Mouse (Mus musculus): ENCODE data around the gene Snrpb2. TPM values are rescaled to one million over a fixed set of nuclear protein-coding genes. Genes with fewer than 3 reads are reported as not detected.

The Snrpb2 gene
- 10 to 100 TPM; 17.4 to 19.3 TPM for total RNA-seq (2021)
- long read RNA-seq, experiment 1, transcript Snrpb2-201 (7 exons, 2,061 nt): major isoform, 11 of 12 reads
- long read RNA-seq, experiment 1, partial matches to known transcripts: 0 of 12 reads
- long read RNA-seq, experiment 1, other reads (novel, unspliced or antisense): 1 of 12 reads
- long read RNA-seq, experiment 2, transcript Snrpb2-201 (7 exons, 2,061 nt): major isoform, 5 of 7 reads
- long read RNA-seq, experiment 2, partial matches to known transcripts: 2 of 7 reads
- long read RNA-seq, experiment 2, other reads (novel, unspliced or antisense): 0 of 7 reads

- peak; percentile 92 to 94 for DNase-seq
Measured at GRCm38 (mm10) chr2:143062812-143063792, at the start of gene Snrpb2. Gene Snrpb2, plus strand, starts transcription at chr2:143063039.

- peak in 1 of 2 experiments; percentile 4 for DNase-seq
Measured at GRCm38 (mm10) chr2:143013057-143013456, 49.8 kb upstream of the Snrpb2 start.

- no peak for DNase-seq
Measured at GRCm38 (mm10) chr2:143018084-143018483, 44.8 kb upstream of the Snrpb2 start.

DNA sequence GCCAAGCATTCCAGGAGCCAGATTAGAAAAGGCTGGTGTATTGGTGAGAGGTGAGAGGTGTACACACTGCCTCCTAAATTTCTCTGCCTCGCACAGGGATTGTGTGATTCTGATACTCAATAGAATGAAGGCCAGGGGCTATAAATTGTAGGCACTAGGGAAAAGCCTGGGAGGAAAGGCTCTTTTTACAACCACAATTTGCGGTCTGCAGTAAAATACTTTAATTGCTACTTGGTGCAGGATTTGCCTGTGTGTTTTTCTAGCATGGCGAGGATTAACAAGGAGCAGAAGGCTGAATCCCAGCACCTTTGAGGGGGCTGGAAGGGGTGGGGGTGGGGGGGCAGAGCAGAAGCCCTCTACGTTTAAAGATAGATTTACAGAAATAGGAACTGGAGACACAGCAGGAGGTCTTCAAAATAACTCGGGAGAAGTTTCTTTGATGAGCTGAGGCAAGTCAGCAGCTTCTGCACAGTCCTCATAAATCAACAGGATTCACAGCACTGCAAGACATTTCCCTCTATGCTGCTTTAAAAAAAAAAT is 44.2 kb upstream of the Snrpb2 start:
- DNase-seq: no peak

- no peak for DNase-seq
Measured at GRCm38 (mm10) chr2:143019727-143020126, 43.1 kb upstream of the Snrpb2 start.

DNA sequence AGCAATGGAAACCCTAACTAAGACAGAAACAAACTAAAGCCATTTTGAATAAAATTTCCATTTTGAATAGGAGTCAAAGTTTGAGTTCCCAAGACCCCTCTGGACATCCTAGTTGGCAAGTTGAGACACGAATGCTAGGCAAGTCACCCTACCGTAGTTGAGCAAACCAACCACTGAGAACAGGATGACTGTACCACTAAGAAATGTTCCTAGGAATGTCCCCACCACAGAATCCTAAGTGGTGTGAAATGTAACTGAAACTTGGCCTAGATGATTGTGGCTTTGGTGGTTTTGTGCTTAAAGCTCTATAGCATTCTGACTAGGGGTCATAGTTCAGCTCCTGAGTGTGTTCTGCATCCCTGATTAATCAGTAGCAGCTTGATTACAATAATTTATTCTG is 39.5 kb upstream of the Snrpb2 start:
- DNase-seq: no peak

DNA sequence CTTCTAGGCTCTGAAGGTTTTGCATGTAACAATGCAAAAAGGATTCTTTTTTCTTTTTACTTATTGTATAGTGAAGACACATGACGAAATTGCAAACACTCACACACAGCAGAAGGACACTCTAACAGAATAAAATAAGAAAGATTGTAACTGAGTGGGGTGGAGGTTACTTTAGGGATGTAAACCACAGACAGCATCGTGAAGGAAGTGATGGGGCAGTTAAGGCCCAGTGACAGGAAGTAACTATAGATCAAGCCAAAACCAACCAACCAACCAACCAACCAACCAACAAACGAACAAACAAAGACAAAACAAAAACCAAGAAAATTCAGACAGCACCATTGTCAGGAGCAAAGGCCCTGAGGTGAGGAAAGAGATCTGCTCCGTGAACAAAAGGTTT is 38.6 kb upstream of the Snrpb2 start:
- no peak for DNase-seq

DNA sequence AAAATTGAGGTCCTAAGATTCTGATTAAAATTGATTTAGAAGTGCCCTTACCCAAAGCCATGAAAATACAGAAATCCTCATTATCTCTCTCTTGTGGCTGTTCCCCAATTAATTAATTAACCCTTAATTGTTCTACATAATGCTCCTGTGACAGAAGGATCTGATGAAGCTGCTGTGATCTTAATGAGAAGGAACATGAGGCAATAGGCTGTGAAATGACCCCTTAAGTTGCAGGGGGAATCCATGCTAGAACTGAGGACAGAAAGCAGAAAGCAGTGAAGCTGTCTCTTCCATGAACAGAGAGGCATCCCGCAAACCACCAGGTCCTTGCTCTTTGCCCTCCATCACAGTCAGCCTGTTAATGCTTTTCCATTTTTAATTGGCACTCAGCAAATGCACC is 31.6 kb upstream of the Snrpb2 start:
- DNase-seq: no peak

- DNase-seq: no peak
Measured at GRCm38 (mm10) chr2:143032378-143033255, 30.2 kb upstream of the Snrpb2 start.

- DNase-seq: no peak
Measured at GRCm38 (mm10) chr2:143034350-143035085, 28.3 kb upstream of the Snrpb2 start.

DNA sequence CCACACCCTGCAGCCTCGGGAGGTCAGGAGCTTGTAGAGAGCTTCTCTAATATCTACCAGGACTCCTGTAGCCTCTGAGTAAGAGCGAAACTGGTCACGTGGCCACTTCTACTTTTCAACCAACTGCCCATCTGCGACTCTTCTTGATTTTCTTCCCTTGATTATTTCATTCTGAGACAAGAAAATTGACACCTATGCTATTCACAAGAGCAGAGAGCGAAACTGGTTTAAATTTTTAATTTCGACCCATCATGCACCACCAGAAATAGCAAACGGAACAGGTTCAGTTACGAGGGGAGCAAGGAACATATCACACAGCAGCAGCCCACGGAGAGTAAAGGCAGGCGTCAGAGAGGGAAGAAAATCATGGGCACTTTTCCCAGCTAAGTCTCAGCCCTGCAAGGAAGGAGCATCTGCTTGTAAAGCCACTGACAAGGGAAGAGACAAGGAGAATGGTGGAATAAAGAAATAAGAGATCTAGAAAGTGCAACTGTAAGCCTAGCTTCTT is 27.7 kb upstream of the Snrpb2 start:
- peak; percentile 40 to 61 for DNase-seq

- DNase-seq: no peak
Measured at GRCm38 (mm10) chr2:143041596-143041995, 21.2 kb upstream of the Snrpb2 start.

- DNase-seq: no peak
Measured at GRCm38 (mm10) chr2:143055251-143055650, 7.6 kb upstream of the Snrpb2 start.

DNA sequence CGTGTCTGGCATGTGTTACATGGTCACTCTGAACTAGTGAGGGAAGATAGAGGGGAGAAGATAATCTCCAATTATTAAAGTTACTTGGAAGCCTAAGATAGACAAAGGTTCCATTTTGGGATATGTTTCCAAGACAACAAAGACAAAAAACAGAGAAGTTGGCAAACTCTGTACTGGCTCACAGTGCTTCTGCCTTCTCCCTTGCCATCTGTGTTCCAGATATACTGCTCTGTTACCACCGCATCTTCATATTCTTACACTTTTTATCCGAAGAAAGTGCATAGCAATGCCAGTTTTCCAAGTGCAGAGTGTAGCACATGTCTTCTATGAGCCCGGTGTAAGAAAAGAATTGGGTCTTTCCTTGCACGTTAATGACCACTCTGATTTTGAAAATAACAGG is 6.1 kb upstream of the Snrpb2 start:
- no peak for DNase-seq

- DNase-seq: no peak
Measured at GRCm38 (mm10) chr2:143062432-143062811, 417 bp upstream of the Snrpb2 start.

DNA sequence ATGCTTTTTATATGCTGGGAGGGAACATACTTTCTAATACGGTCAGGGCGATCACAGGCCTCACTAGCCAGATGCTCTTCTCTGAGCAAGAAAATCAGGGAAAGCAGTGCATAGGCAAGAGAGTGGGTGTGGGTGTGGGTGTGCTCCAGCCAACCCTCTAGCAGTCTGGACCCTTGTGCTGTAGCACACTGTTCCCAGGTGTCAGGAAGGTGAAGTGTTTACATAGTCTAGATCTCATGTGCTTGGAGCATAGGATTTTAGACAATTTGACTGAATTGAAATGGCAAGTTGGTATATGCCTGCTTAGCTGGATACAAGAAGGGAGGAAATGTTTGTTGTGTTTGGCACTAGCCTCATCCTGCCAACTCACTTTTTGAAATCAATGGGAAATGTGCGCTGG is 3.1 kb downstream of the Snrpb2 start:
- DNase-seq: peak in 1 of 2 experiments; percentile 8

DNA sequence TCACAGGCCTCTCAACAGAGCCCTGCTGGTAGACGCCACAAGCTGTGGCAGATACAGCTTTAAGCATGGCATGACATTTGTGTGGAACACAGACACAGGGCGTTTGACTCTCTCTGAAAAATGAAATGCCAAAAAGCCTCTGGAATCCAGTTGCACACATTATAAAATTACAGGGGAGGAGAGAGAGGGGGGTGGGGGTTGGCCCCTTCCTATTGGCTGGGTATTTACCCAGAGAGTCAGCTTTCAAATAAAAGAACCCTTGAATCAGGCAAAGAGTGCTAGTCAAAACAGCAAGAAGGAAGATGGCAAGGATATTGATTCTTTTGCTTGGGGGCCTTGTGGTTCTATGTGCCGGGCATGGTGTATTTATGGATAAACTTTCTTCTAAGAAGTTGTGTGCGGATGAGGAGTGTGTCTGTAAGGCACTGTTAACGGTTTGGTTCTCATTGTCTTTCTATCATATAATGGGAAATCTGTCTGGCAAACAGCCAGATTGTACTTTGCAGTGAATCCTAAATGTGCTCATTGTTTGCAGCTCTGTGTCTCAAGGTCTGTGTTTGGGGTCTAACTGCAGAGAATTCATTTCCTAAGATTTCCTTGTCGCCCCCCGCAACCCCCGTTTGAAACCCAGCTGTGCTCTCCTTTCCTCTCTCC is 15.5 kb downstream of the Snrpb2 start, which contains the start of gene Otor:
TSS of gene Otor (plus strand) at position 276 of the 654 bp plus-strand sequence.
- DNase-seq: no peak

DNA sequence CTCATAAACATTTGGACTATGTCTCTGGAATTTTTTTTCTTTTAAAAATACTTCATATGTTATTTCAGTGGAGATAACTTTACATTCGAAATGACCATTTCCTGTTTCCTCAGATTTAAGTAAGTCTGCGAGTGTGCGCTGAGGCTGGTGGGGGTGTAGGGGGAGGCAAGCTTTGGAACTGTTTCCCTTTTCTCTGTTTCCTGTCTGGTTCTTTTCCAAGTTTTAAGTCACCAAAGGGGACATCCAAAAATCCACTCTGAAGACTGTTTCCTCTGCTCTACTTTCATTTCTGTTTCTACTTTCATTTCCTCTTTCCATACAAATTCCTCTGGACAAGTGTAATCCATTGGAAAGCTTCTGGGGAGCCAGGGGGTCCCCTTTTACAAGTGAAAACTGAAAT is 18.9 kb downstream of the Snrpb2 start:
- peak; percentile 22 to 47 for DNase-seq

GRCm38 (mm10) chr2:143084852-143085397 is 22.1 kb downstream of the Snrpb2 start:
- DNase-seq: no peak

DNA sequence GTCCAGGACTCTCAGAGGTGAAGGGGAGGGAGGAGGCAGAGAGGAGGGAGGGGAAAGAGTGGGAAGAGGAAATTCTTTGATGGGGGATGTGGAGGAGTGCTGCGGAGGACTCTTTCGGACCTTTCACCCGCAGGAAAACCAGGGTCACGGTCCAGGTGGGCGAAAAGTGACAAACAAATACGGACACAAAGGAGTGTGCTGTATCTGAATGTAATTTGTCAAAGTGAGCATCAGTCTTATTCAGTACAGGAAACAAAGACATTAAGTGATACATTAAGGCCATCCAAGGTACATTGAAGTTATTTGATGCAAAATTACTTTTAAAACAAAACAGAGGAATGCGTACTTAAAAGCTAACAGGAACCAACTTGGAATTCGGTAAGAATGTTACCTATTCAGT is 27.0 kb downstream of the Snrpb2 start:
- no peak for DNase-seq
